Mouse (Mus musculus): ENCODE measurements around the gene Gdf10. TPM values are rescaled to one million over a fixed set of nuclear protein-coding genes. Genes with fewer than 3 reads are reported as not detected.

Gdf10 gene
- total RNA-seq (2023): not detected

DNA sequence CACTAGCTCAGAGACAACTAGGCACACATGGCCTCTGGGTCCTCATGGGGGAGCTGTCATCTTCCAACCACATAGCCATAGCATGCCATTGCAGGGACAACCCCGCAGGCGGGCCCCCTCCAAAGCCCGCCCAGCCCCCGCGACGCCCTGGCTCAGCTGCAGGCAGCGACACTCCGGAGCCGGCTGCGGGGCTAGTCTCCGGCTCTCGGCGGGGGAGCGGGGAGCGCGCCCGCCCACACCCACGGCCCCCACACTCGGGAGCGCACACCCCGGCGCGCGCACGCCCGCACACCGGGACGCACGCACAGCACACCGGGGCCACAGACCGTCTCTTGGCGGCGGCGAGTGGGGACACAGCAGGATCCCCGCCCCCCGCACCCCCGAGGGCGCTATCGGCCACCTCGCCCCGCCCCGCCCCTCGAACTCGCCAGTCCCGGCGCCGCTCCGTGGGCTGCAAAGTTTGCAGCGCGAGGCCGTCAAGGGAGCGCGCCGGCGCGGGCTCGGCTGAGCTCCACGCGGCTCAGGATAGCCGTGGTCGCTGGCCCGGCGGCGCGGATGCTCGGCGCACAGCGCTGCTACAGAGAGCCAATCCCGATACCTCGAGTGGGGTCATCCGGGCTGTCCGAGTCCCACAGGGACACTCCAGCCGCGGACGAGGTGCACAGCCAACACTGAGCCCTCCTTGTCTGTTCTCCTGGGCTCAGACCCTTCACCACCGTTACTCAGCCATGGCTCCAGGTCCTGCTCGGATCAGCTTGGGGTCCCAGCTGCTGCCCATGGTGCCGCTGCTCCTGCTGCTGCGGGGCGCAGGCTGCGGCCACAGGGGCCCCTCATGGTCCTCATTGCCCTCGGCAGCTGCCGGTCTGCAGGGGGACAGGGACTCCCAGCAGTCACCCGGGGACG, at the start of gene Gdf10:
Gdf10 (plus strand) TSS at position 420 of the 903 bp plus-strand sequence.

DNA sequence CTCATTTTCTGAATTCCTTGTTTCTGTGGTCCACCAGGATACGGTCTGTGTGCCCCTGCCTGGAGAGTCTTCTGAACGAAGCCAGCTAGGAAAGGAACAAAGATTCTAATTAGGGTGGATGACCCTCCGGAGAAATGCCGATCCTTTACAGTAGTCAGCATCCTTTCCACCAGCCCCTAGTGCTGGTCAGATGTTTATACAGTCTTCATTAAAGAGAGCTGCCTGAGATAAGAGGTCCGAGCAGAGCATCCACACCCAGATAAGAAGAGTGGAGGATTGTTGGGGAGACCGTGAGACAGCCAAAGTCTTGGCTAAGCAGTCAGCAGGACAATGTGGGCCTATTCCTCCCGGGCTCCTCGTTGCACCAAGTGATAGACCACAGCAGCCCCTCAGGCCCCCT, 17.4 kb downstream of the Gdf10 start, which contains the start of gene Gdf2:
Gdf2 (plus strand) TSS at position 301 of the 400 bp plus-strand sequence.

DNA sequence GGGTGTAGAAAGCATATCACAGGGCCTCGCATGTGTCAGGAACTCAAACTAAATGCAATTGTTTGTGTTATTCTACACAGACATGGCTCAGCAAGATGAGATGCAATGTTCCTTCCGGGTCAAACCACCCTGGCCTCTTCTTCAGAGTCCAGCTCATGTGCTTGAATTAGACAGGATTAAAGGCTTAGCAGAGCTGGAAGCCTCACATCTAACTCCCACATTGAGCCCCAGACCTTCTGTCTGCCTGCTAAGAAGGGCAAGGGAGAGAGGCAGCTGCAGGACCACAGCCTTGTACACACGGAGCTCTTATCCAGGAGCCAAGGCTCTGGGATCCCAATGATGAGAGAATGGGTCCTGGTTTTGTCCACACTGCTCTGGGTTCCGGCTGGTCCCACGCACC, 30.4 kb downstream of the Gdf10 start, which contains the start of gene Rbp3:
Rbp3 (plus strand) TSS at position 243 of the 400 bp plus-strand sequence.

DNA sequence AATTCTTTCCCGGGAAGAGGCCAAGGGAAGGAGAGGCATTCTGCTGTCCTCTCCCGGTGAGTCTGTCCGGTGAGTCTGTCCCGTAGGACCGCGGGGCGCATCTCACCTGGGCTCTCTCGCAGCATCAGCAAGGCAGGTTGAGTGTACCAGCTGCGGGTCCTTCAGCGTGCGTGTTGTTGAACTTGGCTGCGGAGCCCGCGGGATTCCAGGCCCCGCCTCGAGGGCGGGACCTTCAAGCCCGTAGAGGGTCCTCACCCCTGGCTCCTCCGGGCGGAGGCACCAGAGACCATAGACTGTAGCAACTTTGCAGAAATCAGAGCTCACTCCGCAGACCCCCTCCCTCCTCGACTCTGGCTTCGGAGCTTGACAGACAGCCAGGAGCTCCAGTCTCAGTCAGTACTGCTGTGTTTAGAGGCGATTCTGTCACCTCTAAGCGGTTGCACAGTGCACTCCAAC, 55.2 kb downstream of the Gdf10 start, which contains the start of gene Zfp488:
Zfp488 (minus strand) TSS at position 161 of the 456 bp plus-strand sequence.

Other genes with a start within 250 kb of the Gdf10 start
- not detected for gene Gdf2, start 17.5 kb downstream of the Gdf10 start, total RNA-seq (2023)
- not detected for gene Rbp3, start 30.4 kb downstream of the Gdf10 start, total RNA-seq (2023)
- gene Zfp488, start 55.2 kb downstream of the Gdf10 start, total RNA-seq (2023): 0.21 TPM
- gene Gm30083, start 91.6 kb downstream of the Gdf10 start, total RNA-seq (2023): not detected
- not detected for gene Gm5460, start 93.2 kb downstream of the Gdf10 start, total RNA-seq (2023)
- not detected for gene Antxrl, start 129.1 kb downstream of the Gdf10 start, total RNA-seq (2023)
- not detected for gene Anxa8, start 162.4 kb downstream of the Gdf10 start, total RNA-seq (2023)
- not detected for gene A630023A22Rik, start 179.2 kb downstream of the Gdf10 start, total RNA-seq (2023)
- gene Npy4r, start 228.9 kb downstream of the Gdf10 start, total RNA-seq (2023): not detected